Mouse (Mus musculus) liver, postnatal 0 days (tissue): Measurements from ENCODE around the gene Edem1. TPM values are rescaled to one million over a fixed set of nuclear protein-coding genes. Genes with fewer than 3 reads are reported as not detected.

Experiments
- ATAC-seq: fragments of 200-750 bp; cut with Nextera tagmentation; 2 replicates; pipeline ENCODE4 v1.8.0; 2017; ENCODE audit warnings: mild to moderate bottlenecking, moderate library complexity
- DNase-seq: peaks from one replicate; pipeline ENCODE4 v3.0.0-alpha.2; 2016
- H3K27ac ChIP-seq: fragments of 300-500 bp; sonication (generic); 2 replicates; pipeline ENCODE4 v1.5.1; 2014; ENCODE audit warnings: antibody characterized with exemption, moderate library complexity, mild to moderate bottlenecking, low read depth
- H3K27me3 ChIP-seq: fragments of 300-500 bp; sonication (generic); 2 replicates; pipeline ENCODE4 v1.6.1; 2014; ENCODE audit warnings: low read length, control low read depth, mixed read lengths; ENCODE audit not compliant: insufficient read depth
- H3K36me3 ChIP-seq: fragments of 300-500 bp; sonication (generic); replicated peaks from 2 replicates; pipeline ENCODE4 v1.6.1; 2014; ENCODE audit warnings: mild to moderate bottlenecking, control low read depth, low read length, moderate library complexity, mixed read lengths; ENCODE audit not compliant: insufficient read depth
- H3K4me1 ChIP-seq: fragments of 300-500 bp; sonication (generic); 2 replicates; pipeline ENCODE4 v1.6.1; 2014; ENCODE audit warnings: antibody characterized with exemption, mild to moderate bottlenecking, control low read depth; ENCODE audit not compliant: insufficient read depth
- H3K4me2 ChIP-seq: fragments of 300-500 bp; sonication (generic); 2 replicates; pipeline ENCODE4 v1.6.1; 2014; ENCODE audit warnings: low read depth, mild to moderate bottlenecking, low read length, moderate library complexity, mixed read lengths
- H3K4me3 ChIP-seq: fragments of 300-500 bp; sonication (generic); 2 replicates; pipeline ENCODE4 v1.5.1; 2014; ENCODE audit warnings: low read depth, low read length
- H3K9ac ChIP-seq: fragments of 300-500 bp; sonication (generic); replicated peaks from 2 replicates; pipeline ENCODE4 v1.6.1; 2014; ENCODE audit warnings: mild to moderate bottlenecking, moderate library complexity
- H3K9me3 ChIP-seq: fragments of 300-500 bp; sonication (generic); 2 replicates; pipeline ENCODE4 v1.6.1; 2016; ENCODE audit warnings: mild to moderate bottlenecking, control low read depth, low read length, mixed read lengths
- CTCF ChIP-seq: sonication (generic); IDR thresholded peaks from 2 replicates; pipeline ENCODE4 v1.5.1; 2016; ENCODE audit warnings: antibody characterized with exemption, low read depth
- EP300 ChIP-seq: IDR thresholded peaks from 2 replicates; pipeline ENCODE4 v1.6.1; 2016; ENCODE audit warnings: antibody characterized with exemption, low read depth, mild to moderate bottlenecking
- WGBS: fragments of 180-500 bp; shearing (Covaris S2); extraction: QIAGEN DNeasy Blood & Tissue Kit; methylation state at CpG from one replicate; pipeline ENCODE4 v1.1.7; 2014; ENCODE audit not compliant: insufficient replicate concordance; 5-methylcytosine and 5-hydroxymethylcytosine counted together
- polyA plus RNA-seq: library from polyadenylated mRNA; unstranded; fragments of >200 nt; fragmentation: Nextera tagmentation; extraction: Ambion mirVana; gene quantifications from 2 replicates; pipeline ENCODE4 v1.2.1, GENCODE M21; 2015

Gene Edem1
- polyA plus RNA-seq, 1 experiment from 2014 or later, result 23.1 TPM

- H3K4me3 ChIP-seq, result no peak overlapping the region
- no peak overlapping the region for H3K9ac ChIP-seq
- H3K27me3 ChIP-seq, result no peaks in the 10 kb centered on the region
- 68% methylated on average over 5 of the region's 5 CpGs for WGBS
- no peak overlapping the region for H3K27ac ChIP-seq
- no peaks in the 10 kb centered on the region for H3K4me1 ChIP-seq
- H3K4me2 ChIP-seq, result no peak overlapping the region
- no peak for DNase-seq
- ATAC-seq, result no peak
- TF ChIP-seq EP300, result no peak
- TF ChIP-seq CTCF, result no peak
- H3K36me3 ChIP-seq, result no peaks in the 10 kb centered on the region
- H3K9me3 ChIP-seq, result no peaks in the 10 kb centered on the region
These were observed 56.2 kb downstream of the Edem1 start for GRCm38 (mm10) chr6:108884603-108885002.

GRCm38 (mm10) chr6:108886346-108886745 is 57.9 kb downstream of the Edem1 start:
- no peaks in the 10 kb centered on the region for H3K36me3 ChIP-seq
- H3K27ac ChIP-seq, result no peak overlapping the region
- H3K9me3 ChIP-seq, result no peaks in the 10 kb centered on the region
- TF ChIP-seq EP300, result no peak
- H3K9ac ChIP-seq, result no peak overlapping the region
- no peaks in the 10 kb centered on the region for H3K4me1 ChIP-seq
- ATAC-seq (no peak), DNase-seq (no peak)
- H3K27me3 ChIP-seq, result no peaks in the 10 kb centered on the region
- WGBS, result 48% methylated on average over 4 of the region's 4 CpGs
- H3K4me3 ChIP-seq, result no peak overlapping the region
- no peak overlapping the region for H3K4me2 ChIP-seq

GRCm38 (mm10) chr6:108892589-108892988 is 64.1 kb downstream of the Edem1 start:
- Histone ChIP-seq H3K9me3 (no peaks in the 10 kb centered on the region), H3K4me1 (no peaks in the 10 kb centered on the region), H3K9ac (no peak overlapping the region), H3K27ac (no peak overlapping the region), H3K27me3 (no peaks in the 10 kb centered on the region), H3K4me2 (no peak overlapping the region), H3K4me3 (no peak overlapping the region), H3K36me3 (no peaks in the 10 kb centered on the region)
- no peak for ATAC-seq
- TF ChIP-seq EP300 (no peak), CTCF (no peak)
- WGBS, result 68% methylated on average over 5 of the region's 5 CpGs
- DNase-seq, result no peak

- no peak for TF ChIP-seq CTCF
- no peak for TF ChIP-seq EP300
- Histone ChIP-seq H3K9ac (no peak overlapping the region), H3K4me1 (no peaks in the 10 kb centered on the region), H3K9me3 (no peaks in the 10 kb centered on the region), H3K36me3 (no peaks in the 10 kb centered on the region), H3K27ac (no peak overlapping the region), H3K27me3 (no peaks in the 10 kb centered on the region), H3K4me2 (no peak overlapping the region), H3K4me3 (no peak overlapping the region)
- DNase-seq (no peak), ATAC-seq (no peak)
- 62% methylated on average over 2 of the region's 2 CpGs for WGBS
These were observed 66.7 kb downstream of the Edem1 start for GRCm38 (mm10) chr6:108895129-108895528.

GRCm38 (mm10) chr6:108895976-108896375 is 67.5 kb downstream of the Edem1 start:
- ATAC-seq, result no peak
- DNase-seq, result no peak
- H3K36me3 ChIP-seq, result no peaks in the 10 kb centered on the region
- no peak overlapping the region for H3K9ac ChIP-seq
- H3K27ac ChIP-seq, result no peak overlapping the region
- WGBS, result 80% methylated on average over 3 of the region's 3 CpGs
- H3K27me3 ChIP-seq, result no peaks in the 10 kb centered on the region
- no peak overlapping the region for H3K4me3 ChIP-seq
- TF ChIP-seq CTCF (no peak), EP300 (no peak)
- no peaks in the 10 kb centered on the region for H3K4me1 ChIP-seq
- H3K9me3 ChIP-seq, result no peaks in the 10 kb centered on the region
- no peak overlapping the region for H3K4me2 ChIP-seq

GRCm38 (mm10) chr6:108896525-108897087 is 68.2 kb downstream of the Edem1 start:
- WGBS, result 79% methylated on average over 8 of the region's 8 CpGs
- Histone ChIP-seq H3K9ac (no peak overlapping the region), H3K36me3 (no peaks in the 10 kb centered on the region), H3K4me1 (no peaks in the 10 kb centered on the region), H3K4me2 (no peak overlapping the region), H3K4me3 (no peak overlapping the region), H3K27ac (no peak overlapping the region), H3K27me3 (no peaks in the 10 kb centered on the region), H3K9me3 (no peaks in the 10 kb centered on the region)
- no peak for DNase-seq
- ATAC-seq, result no peak
- TF ChIP-seq EP300 (no peak), CTCF (no peak)

GRCm38 (mm10) chr6:108899231-108899630 is 70.8 kb downstream of the Edem1 start:
- H3K4me1 ChIP-seq, result no peaks in the 10 kb centered on the region
- no peaks in the 10 kb centered on the region for H3K27me3 ChIP-seq
- no peak overlapping the region for H3K4me2 ChIP-seq
- no peak overlapping the region for H3K27ac ChIP-seq
- no peak for TF ChIP-seq CTCF
- no peak for TF ChIP-seq EP300
- no peaks in the 10 kb centered on the region for H3K36me3 ChIP-seq
- H3K9me3 ChIP-seq, result no peaks in the 10 kb centered on the region
- DNase-seq, result no peak
- H3K9ac ChIP-seq, result no peak overlapping the region
- no peak overlapping the region for H3K4me3 ChIP-seq
- no peak for ATAC-seq
- 50% methylated on average over 2 of the region's 2 CpGs for WGBS
